Mouse (Mus musculus): ENCODE measurements around the gene Otud7b. TPM values are rescaled to one million over a fixed set of nuclear protein-coding genes. Genes with fewer than 3 reads are reported as not detected.

Otud7b gene
- polyA plus RNA-seq, 1 experiment = 12.5 TPM

DNA sequence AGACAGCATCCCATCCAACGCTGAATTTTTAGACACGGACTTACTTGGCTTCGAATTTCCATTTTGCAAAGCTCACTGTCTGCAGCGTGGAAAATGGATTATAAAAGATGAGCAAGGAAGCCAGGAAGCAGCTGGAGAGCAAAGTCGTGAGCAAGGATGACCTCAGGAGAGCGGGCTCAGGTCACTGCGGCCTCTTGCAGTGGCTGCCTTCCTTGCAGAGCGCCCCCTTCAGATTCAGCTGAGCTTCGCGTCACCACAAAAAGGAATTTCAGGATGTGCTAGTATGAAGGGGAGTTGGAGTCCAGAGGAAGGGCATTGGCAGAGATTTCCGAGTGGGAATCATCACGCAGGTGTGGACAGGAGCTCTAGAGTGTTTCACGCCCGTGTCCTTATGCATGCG is 104.9 kb downstream of the Otud7b start:
- no peak for TF ChIP-seq CTCF (IDR thresholded peaks at IDR 0.05; ENCODE audit: control insufficient read depth, insufficient read depth, insufficient read length)
- TF ChIP-seq FOSL1 (IDR thresholded peaks at IDR 0.05; ENCODE audit: insufficient read depth, low read length, poor library complexity, severe bottlenecking) = no peak
- no peak for TF ChIP-seq MYOD1 (IDR thresholded peaks at IDR 0.05; ENCODE audit: control insufficient read depth, insufficient read length, low read depth)
- TF ChIP-seq USF1 (IDR thresholded peaks at IDR 0.05; ENCODE audit: low read depth) = no peak
- no peak for TF ChIP-seq MAX (IDR thresholded peaks at IDR 0.05)
- no peak for TF ChIP-seq CEBPB (IDR thresholded peaks at IDR 0.05; ENCODE audit: low read depth)
- no peak for TF ChIP-seq MYOG (IDR thresholded peaks at IDR 0.05; ENCODE audit: control insufficient read depth, extremely low read depth, insufficient read length)
- no peak overlapping the region for H3ac ChIP-seq (ENCODE audit: control insufficient read depth, insufficient read length, low read depth)
- H3K36me3 ChIP-seq (ENCODE audit: control insufficient read depth, insufficient read depth) = no peaks in the 10 kb centered on the region
- H3K79me3 ChIP-seq (ENCODE audit: low read depth) = no peaks in the 10 kb centered on the region
- no peaks in the 10 kb centered on the region for H3K79me2 ChIP-seq (ENCODE audit: control insufficient read depth, insufficient read depth)
- H3K27me3 ChIP-seq (ENCODE audit: control insufficient read depth, insufficient read depth, insufficient read length) = peaks cover 4% of the 10 kb centered on the region
- H3K4me3 ChIP-seq (ENCODE audit: insufficient read depth, poor library complexity, severe bottlenecking) = no peak overlapping the region

Other genes starting within 250 kb of the Otud7b start
- 26.7 TPM for gene Prpf3, start 248.6 kb upstream of the Otud7b start, polyA plus RNA-seq (2012; fragmentation: generic; extraction: Trizol)
- 441 TPM for gene Mrps21, start 233.0 kb upstream of the Otud7b start, polyA plus RNA-seq (2012; fragmentation: generic; extraction: Trizol)
- gene Ciart, start 222.3 kb upstream of the Otud7b start, polyA plus RNA-seq (2012; fragmentation: generic; extraction: Trizol) = 4.4 TPM
- 8.7 TPM for gene BC028528, start 212.5 kb upstream of the Otud7b start, polyA plus RNA-seq (2012; fragmentation: generic; extraction: Trizol)
- gene Aph1a, start 210.6 kb upstream of the Otud7b start, polyA plus RNA-seq (2012; fragmentation: generic; extraction: Trizol) = 79.0 TPM
- not detected for gene Car14, start 199.8 kb upstream of the Otud7b start, polyA plus RNA-seq (2012; fragmentation: generic; extraction: Trizol)
- gene Anp32e, start 175.3 kb upstream of the Otud7b start, polyA plus RNA-seq (2012; fragmentation: generic; extraction: Trizol) = 66.3 TPM
- 103 TPM for gene Plekho1, start 108.5 kb upstream of the Otud7b start, polyA plus RNA-seq (2012; fragmentation: generic; extraction: Trizol)
- 15.6 TPM for gene Vps45, start 46.1 kb upstream of the Otud7b start, polyA plus RNA-seq (2012; fragmentation: generic; extraction: Trizol)
- gene Mtmr11, start 57.5 kb downstream of the Otud7b start, polyA plus RNA-seq (2012; fragmentation: generic; extraction: Trizol) = 5.1 TPM
- 136 TPM for gene Sf3b4, start 67.8 kb downstream of the Otud7b start, polyA plus RNA-seq (2012; fragmentation: generic; extraction: Trizol)
- 0.33 TPM for gene Sv2a, start 76.6 kb downstream of the Otud7b start, polyA plus RNA-seq (2012; fragmentation: generic; extraction: Trizol)
- gene Bola1, start 115.2 kb downstream of the Otud7b start, polyA plus RNA-seq (2012; fragmentation: generic; extraction: Trizol) = 76.1 TPM
- gene Hist2h2ab, start 115.3 kb downstream of the Otud7b start, polyA plus RNA-seq (2012; fragmentation: generic; extraction: Trizol) = 0.18 TPM
- 1.9 TPM for gene Hist2h2ac, start 116.4 kb downstream of the Otud7b start, polyA plus RNA-seq (2012; fragmentation: generic; extraction: Trizol)
- 0.98 TPM for gene Hist2h2be, start 116.6 kb downstream of the Otud7b start, polyA plus RNA-seq (2012; fragmentation: generic; extraction: Trizol)
- gene Hist2h3c2, start 134.6 kb downstream of the Otud7b start, polyA plus RNA-seq (2012; fragmentation: generic; extraction: Trizol) = 5.1 TPM
- 20.3 TPM for gene Hist2h2aa2, start 135.7 kb downstream of the Otud7b start, polyA plus RNA-seq (2012; fragmentation: generic; extraction: Trizol)
- not detected for gene Hist2h2aa1, start 141.0 kb downstream of the Otud7b start, polyA plus RNA-seq (2012; fragmentation: generic; extraction: Trizol)
- 0.32 TPM for gene Hist2h3c1, start 142.2 kb downstream of the Otud7b start, polyA plus RNA-seq (2012; fragmentation: generic; extraction: Trizol)
- 0.89 TPM for gene Hist2h4, start 158.8 kb downstream of the Otud7b start, polyA plus RNA-seq (2012; fragmentation: generic; extraction: Trizol)
- gene Hist2h3b, start 164.1 kb downstream of the Otud7b start, polyA plus RNA-seq (2012; fragmentation: generic; extraction: Trizol) = 11.3 TPM
- gene Hist2h2bb, start 165.2 kb downstream of the Otud7b start, polyA plus RNA-seq (2012; fragmentation: generic; extraction: Trizol) = 3.3 TPM
- gene Fcgr1, start 189.4 kb downstream of the Otud7b start, polyA plus RNA-seq (2012; fragmentation: generic; extraction: Trizol) = 0.02 TPM

Data from C2C12 (cell line).